Mouse (Mus musculus) spleen, postnatal 10 days (tissue): Measurements from ENCODE around the gene Bud31.
"Not testable (repeated sequence)": the region's sequence is repeated elsewhere in the genome, so short reads cannot be mapped to it uniquely, and the experiment has no call there.

Experiments used
- DNase-seq, 2 experiments: peaks; one replicate each; pipeline ENCODE4 v3.0.0; 2021 to 2022; ENCODE audit warnings: low spot score in 2 of 2

Bud31 gene

DNA sequence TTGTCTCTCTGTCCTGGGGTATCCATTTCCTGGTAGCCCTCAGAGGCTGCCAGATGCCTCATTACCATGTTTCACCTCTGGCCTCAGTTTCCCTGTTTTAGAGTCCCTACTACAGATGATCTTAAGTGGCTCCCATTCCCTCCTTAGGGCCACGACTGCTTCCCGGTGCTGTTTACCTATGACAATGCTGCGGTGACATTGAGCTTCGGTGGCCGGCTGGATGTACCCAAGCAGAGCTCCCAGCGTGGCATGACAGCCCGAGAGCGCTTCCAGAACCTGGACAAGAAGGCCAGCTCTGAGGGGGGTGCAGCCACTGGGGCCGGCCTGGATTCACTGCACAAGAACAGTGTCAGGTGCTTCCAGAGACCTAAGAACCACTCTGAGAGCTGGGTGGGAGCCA lies 13.6 kb upstream of the Bud31 start:
- no peak for DNase-seq

- no peak for DNase-seq
Measured at GRCm38 (mm10) chr5:145129124-145129523, 11.0 kb upstream of the Bud31 start.

- DNase-seq = not testable (repeated sequence)
Measured at GRCm38 (mm10) chr5:145129773-145130172, 10.4 kb upstream of the Bud31 start.

DNA sequence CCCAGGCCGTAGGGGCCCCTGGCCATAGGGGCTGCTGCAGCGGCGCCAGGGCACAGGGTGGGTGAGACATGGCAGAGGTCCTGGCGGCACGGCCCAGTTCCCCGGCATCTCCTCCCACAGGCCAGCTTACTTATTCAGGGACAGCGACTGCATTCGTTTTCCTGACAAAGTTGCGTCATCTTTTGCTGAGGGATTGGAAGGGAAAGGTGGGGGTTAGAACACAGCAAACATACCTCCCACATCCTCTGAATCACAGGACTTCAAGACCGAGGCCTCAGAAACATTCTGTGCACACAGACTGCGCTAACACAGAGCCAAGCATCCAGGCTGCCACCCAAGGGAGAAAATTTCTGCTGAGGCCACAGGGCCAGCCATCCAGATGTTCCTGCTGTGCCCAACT lies 10.0 kb upstream of the Bud31 start:
- no peak for DNase-seq

DNA sequence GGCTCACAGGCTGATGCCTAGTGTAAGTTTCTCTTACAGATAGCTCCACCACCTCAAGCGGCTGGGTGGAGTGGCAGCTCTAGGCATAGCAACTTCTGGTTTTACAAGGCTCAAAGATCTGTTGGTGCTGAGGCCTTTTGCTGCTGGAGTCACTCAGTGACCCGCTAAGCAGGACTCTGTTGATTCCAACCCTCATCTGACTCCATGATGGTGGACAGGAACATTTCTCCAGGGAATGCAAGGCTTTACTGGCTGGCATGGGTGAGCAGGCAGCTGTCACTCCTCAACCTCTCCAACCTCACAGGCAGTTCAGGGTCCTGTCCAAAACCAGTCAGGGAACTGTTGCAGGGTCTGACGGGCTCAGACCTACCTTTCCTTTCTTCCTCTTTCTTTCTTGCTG lies 9.2 kb upstream of the Bud31 start:
- no peak for DNase-seq

GRCm38 (mm10) chr5:145133275-145133674 lies 6.9 kb upstream of the Bud31 start:
- DNase-seq = not testable (repeated sequence)

GRCm38 (mm10) chr5:145138836-145139235 lies 1.3 kb upstream of the Bud31 start:
- DNase-seq = peak in 1 of 2 experiments; percentile 31

DNA sequence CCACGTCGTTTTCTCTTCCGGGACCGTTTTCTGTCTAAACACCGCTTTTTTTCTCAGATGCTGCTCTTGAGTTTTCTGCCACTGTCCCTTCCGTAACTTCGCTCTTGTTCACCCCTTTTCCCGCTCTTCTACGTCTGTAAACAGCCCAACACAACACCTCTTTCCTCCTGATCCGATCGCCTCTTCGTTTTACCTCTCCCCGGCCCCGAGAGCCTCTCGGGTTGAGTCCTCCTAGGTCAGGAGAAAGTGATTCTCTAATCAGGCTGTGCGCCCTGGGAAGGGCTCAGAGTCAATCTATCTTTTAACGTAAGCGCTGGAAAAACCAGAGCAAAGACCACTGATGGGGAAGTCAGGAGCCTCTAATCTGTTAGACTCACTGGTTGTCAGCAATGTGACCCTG lies 449 bp downstream of the Bud31 start:
- peak; percentile 53 to 54 for DNase-seq

DNA sequence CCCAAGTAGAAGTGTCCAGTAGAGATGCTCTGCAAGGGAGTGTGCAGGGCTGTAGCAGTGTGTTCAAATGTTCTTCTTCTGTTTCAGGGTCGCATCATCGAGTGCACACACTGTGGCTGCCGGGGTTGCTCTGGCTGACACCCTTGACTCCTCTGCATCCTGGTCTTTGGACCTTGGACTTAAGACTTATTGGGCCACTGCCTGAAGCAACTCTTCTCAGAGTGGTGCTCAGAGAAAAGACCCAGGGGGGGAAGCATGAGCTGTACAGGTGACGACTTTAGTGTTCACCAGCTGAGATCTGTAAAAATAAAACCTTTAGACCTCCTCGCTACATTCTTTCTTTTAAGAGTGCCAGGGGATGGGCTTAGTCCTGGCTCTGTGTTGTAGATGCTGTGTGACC lies 7.6 kb downstream of the Bud31 start:
- no peak for DNase-seq

- no peak for DNase-seq
Measured at GRCm38 (mm10) chr5:145149294-145149693, 9.1 kb downstream of the Bud31 start.

GRCm38 (mm10) chr5:145152690-145153089 lies 12.5 kb downstream of the Bud31 start:
- no peak for DNase-seq

DNA sequence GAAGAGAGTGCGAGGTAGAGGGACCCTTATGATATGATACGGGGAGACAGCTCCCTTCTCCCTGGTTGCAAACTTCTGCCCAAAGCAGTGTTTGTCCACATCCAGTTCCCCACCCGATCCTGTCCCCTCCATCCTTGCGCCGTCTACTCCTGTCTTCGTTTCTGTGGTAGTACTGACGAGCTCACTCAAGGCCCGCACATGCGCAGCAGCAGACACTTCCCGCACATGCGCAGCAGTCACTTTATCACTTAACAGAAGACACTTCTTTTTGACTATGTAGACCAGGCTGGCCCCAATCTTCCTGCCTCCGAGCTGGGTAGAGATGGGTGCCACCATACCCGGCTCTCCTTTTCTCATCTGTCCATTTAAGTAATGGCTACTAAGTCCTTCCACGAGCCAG lies 21.2 kb downstream of the Bud31 start:
- DNase-seq = no peak

DNA sequence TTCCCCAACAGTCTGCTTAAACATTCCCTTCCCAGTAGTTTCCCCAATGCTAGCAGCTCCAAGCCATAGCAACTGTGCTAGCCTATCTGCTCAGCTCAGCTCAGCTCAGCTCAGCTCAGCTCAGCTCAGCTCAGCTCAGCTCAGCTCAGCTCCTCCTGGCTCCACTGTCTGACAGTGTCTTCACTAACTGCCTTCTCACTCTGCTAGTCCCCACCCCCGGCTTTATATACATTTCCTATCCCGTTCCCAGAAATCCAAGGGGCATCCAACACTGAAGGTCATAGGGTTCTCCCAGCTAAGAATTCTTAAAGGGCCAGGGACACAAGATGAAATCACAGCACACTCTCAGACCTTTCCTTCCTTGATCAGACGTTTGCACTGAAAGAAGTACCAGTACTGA lies 24.5 kb downstream of the Bud31 start:
- no peak for DNase-seq

DNA sequence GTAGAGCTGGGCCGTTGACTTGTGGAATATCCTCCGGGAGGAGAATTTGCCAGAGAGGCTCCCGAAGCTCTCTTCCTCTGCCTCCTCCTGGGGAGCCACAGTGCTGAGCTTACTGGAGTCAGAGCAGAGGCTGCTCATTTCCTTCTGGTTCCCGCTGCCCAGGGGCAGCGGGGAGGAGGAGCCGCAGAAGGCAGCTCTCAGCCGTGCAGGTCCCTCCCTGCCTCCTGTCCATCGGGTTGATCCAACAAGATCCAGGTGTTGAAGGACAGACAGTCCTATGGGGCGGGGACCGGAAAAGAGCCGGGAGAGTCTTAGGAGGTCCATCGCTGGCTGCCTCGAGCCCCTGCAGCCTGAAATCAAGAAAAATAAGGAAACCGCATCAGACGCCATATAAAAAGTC lies 25.0 kb downstream of the Bud31 start:
- DNase-seq = no peak

GRCm38 (mm10) chr5:145166536-145167305 lies 26.6 kb downstream of the Bud31 start, which contains the start of the genes Ptcd1 and Cpsf4:
Gene Ptcd1 (minus strand): TSS chr5:145167108.
Gene Cpsf4 (plus strand): TSS chr5:145167213.
- peak; percentile 99 to 100 for DNase-seq

GRCm38 (mm10) chr5:145167306-145167661 lies 27.1 kb downstream of the Bud31 start:
- DNase-seq = no peak

DNA sequence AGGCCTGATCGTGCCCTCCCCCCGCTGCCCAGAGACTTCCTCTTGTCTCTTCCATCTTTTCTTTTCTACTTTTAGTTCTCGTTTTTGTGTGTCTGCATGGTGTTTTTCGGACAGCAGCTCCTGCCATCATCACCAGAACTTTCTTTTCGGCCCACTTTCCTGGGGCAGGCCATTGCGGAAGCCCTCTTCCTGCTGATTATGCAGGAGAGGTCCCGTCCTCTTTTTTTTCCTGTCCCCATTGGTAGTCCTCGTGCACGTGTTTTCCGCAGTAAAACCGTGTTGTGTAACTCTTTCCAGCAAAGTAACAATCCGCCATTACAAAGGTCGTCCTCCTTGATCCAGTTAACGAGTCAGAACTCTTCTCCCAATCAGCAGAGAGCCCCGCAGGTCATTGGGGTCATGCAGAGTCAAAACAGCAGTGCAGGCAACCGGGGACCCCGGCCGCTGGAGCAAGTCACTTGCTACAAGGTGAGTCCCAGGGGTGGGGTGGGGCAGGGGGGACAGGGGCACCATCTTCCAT lies 38.4 kb downstream of the Bud31 start:
- DNase-seq = no peak

GRCm38 (mm10) chr5:145185244-145185643 lies 45.1 kb downstream of the Bud31 start:
- no peak for DNase-seq

DNA sequence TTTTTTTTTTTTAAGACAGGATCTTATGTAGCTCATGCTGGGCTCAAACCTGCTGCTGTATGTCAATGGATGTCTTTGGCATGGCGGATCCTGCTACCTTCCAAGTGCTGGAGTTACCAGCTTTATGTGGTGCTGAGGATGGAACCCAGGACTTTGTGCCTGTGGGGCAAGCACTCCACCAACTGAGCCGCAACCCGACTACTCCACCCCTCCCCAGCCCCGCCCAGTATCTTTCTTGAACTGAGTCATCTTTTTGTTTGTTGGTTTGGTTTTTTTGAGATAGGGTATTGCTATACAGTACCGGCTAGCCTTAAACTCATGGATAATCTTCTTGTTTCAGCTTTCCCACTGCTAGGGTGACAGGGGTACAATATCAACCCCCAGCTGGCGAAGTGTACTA lies 49.3 kb downstream of the Bud31 start:
- DNase-seq = no peak

DNA sequence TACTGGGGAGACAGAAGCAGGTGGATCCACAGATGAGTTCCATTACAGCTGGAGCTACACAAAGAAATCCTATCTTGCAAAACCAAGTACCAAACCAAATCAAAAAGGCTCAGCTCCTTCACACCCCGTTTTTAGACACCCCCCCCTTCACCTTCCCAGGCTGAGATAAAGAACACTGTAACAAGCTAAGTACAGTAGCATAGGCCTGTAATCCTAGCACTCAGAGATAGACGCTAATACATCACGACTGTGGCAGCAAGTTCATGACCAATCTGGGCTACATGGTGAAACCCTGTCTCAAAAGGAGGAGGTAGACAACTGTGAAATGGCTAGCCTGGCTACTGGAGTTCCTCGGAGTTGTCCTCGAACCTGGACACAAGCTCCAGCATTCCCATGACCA lies 50.2 kb downstream of the Bud31 start:
- no peak for DNase-seq

- peak; percentile 90 to 95 for DNase-seq
Measured at GRCm38 (mm10) chr5:145190875-145191798, 51.0 kb downstream of the Bud31 start.

- DNase-seq = no peak
Measured at GRCm38 (mm10) chr5:145191962-145192361, 51.8 kb downstream of the Bud31 start, which contains the start of gene Atp5j2. Gene Atp5j2 (minus strand): TSS chr5:145192062.
